Mouse (Mus musculus): ENCODE results near the gene Camk2b.
A peak's percentile ranks its signal among the peaks of the same experiment; 100 is the strongest.

Gene Camk2b

DNA sequence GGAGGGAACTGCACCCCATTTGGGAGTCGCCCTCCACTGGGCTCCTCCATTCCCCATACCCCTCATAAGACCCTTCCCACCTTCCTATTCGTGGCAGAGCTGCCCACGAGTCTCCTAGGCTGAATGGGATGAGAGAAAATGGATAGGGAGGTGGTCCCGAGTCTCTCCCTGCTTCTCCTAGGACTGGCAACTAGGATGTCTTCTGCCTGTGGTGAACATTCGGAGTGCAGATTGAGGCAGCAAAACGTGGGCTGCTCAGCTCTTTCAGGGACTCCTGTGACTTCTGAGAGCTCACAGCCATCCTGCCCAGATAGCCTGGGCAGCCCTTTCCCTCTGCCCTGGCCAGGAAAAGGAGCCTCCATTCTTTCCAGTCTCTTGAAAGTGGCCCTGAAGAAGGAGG lies at the start of gene Camk2b:
Gene Camk2b (minus strand): TSS at position 187 of the 400 bp plus-strand sequence.
- DNase-seq (ENCODE audit: low read depth, low spot score), result no peak

DNA sequence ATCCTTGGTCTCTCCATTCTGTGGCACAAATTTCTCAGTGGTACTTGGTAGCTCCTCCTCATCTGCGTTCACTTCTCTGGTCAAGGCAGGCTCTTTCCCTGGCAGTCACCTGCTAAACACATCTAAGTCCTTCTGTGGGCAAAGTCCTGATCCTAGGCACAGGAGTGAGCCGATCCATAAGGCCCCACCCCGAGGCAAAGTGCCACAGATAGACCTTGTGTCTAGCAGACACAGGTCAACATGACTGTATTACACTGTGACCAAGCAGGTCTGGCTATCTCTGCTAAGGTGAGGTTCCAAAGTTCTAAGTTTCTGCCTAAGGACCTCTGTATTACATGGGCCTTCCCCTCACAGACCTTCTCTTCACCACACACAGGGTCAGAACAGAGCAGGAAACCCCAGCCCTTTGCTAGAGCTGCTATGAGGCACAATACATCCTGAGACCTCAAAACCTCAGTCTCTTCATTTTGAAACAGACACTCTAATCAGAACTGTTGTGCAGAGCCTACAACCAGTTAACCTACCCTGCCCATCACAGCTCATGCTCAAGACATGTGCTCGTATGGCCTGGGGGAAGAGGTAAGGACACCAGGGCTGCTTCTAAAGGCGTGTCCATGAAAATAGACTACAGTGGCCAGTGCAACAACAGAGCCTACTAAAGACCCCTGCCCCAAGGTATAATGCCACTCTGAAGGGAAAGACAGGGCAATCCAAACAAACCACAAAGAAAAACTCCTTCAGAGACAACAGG lies 45.7 kb upstream of the Camk2b start:
- no peak for DNase-seq (ENCODE audit: low read depth, low spot score)

DNA sequence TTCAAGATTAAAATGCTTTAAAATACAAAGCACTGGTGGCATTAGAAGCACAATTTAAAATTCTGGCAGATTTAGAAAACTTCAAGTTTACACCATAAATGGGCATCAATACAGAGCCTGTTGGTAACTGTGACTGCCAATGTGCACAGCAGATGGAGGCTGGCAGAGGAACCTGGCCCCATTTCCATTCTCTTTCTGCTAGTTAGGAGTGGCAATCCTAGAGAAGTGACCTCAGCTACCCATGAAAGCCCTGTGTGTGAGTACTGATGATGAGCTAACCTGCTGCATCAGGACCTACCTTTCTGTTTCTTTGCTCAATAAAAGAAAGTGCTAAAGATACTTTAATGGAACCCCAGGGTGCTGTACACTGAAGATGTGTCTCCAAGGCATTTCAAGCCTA lies 43.8 kb upstream of the Camk2b start:
- no peak for DNase-seq (ENCODE audit: low read depth, low spot score)

DNA sequence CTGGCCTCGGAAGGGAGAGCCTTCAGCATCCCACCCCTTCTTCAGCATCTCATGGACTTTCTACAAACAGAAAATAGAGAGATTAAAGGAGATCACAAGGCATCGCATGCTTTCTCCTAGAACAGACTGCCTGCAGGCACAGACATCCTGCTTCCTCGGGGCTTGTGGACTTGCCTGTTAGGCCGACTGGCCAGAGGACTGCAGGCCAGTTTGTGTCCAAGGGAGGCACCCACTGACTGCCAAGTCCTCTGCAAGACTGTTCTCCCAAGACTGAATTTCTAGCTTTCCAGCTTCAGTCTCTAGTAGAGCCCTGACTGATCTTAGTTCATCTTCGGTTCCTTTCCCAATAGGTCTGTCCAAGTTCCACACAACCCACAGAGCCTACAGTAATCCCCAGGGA lies 42.1 kb upstream of the Camk2b start:
- DNase-seq (ENCODE audit: low read depth, low spot score), result no peak

DNA sequence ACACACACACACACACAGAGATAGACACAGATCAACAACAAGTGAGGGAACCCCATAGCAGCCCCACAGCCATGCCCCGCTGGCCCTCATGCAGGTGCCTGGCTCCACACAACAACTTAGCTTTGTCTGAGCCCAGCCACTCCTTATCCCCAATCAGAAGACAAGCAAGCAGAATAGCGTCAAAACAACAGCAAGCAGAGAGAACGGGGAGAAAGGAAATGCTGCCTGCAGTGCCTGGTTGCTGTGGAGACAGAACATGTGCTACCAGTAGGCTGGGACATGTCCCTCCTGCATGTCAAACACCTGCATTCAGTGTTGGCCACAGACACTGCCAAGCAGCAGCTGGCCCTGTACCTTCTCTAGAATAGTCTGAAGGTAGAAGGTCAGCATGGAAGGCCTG lies 41.6 kb upstream of the Camk2b start:
- DNase-seq (ENCODE audit: low read depth, low spot score), result no peak

DNA sequence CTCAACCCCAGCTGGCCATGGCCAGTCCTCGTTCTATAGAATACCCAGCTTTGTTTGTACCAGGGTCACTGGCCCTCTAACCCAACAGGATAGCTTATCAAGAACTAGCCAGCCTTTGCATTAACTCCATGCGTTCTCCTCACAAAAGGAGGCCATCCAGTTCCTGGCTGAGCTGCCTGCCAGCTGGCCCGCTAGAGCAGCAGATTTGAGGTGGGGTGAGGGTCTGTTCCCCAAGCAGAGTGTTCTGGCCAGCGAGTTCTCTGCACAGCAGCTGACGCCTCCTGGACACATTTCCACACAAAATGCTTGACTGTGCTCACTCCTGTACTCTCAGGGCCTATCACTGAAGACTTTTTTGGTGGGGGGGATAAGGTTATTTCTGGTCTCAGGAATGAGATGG lies 38.6 kb upstream of the Camk2b start:
- no peak for DNase-seq (ENCODE audit: low read depth, low spot score)

DNA sequence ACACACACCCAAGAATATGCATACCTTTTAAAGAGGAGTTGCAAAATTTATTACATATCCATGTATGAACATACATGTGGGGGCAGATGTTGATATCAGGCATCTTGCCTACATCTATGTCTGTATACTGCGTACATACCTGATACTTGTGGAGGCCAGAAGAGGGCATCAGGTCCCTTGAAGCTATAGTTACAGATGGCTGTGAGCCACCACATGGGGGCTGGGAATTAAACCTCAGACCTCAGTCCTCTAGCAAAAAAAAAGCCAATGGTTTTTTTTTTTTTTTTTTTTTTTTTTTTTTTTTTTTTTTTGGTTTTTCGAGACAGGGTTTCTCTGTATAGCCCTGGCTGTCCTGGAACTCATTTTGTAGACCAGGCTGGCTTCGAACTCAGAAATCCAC lies 30.5 kb upstream of the Camk2b start:
- peak; percentile 9 for DNase-seq (ENCODE audit: low read depth, low spot score)

DNA sequence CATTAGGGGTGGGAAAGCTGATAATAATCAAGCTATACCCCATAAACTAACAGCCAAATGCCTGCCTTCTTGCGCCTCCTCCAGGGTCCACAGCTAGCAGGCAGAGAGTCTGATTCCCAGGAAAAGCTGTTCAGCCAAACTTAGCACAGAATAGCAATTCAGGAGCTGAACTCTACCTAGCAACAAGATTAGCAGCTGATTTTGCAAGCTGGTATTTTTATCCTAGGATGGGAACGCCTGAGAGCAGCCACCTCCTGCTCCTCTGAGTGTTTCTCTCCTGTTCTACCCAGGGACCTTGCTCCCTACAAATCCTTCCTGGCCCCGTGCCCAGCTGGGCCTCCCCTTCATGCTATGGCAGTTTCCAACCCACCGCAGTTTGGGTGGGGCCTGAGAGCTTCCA lies 20.8 kb upstream of the Camk2b start:
- no peak for DNase-seq (ENCODE audit: low read depth, low spot score)

DNA sequence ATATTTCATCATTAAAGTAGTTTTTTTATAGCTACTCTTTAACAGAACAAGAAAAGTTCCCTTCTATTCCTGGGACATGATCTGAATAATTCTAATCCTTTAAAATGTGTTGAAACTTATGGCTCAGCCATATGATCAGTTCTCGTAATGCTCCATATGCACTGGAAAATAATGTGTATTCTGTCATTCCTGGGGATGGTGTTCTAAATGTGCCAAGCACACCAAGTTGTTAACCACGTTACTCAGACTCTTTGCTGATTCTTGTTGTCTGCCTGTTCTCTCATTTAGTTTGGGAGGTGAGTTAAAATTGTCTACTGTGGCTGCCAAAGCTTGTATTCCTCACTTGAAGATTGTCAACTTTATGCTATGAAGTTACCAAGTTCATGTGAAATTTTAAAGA lies 12.6 kb upstream of the Camk2b start:
- no peak for DNase-seq (ENCODE audit: low read depth, low spot score)

DNA sequence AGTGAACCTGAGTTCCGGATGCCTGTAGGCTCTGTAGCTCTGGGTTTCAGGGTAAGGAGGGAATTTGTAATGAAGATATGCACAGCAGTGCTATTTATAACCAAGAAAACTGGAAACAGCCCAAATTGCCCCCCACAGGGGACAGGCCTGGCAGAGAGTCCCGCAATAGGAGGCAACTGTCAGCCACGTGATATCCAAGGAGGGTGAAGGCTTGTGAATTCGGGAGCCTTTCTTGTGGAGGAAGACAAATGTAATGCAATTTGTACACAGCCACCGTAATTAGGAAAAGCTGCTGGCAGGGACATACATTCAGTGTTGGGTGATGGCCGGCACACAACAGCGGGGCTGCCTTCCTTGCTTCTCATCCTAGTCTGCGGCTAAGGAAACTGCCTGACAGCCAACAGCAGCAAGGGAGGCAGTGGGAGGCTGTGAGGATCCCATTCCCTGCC lies 9.5 kb upstream of the Camk2b start:
- DNase-seq (ENCODE audit: low read depth, low spot score), result no peak

DNA sequence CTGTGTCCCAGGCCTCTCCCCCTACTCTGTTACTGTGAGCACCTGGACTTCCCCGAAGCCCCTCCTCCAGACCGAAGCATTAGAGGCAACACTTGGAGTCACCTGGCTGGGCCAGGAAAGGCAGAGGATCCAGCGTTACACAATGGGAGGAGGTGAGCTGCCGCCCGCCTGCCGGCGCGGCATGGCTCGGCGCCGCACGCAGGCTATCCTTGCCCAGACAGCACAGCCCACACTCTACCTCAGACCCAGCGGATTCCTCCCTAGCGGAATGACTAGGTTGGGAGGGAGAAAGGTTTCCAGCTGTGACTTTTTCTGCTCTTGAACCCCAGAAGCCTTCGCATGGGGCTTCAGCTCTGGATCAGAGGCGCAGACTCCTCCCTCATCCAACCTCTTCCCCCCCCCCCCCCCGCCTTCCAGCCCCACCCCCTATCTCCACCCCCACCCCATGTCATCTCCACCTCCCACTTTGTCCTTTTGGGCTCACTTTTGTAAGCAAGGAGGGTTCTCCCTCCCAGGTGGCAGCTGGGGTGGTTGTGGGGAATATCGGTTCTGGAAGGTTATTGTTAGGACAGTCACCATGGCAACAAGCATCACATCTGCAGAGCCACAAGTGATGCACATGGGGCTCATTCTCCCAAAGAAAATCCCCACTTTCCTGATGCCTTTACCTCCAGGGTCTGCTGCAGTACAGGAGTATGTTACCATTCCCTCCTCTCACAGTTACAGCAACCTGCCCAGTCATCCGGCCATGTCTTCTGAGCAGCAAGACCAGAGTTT lies 2.2 kb upstream of the Camk2b start:
- no peak for DNase-seq (ENCODE audit: low read depth, low spot score)

DNA sequence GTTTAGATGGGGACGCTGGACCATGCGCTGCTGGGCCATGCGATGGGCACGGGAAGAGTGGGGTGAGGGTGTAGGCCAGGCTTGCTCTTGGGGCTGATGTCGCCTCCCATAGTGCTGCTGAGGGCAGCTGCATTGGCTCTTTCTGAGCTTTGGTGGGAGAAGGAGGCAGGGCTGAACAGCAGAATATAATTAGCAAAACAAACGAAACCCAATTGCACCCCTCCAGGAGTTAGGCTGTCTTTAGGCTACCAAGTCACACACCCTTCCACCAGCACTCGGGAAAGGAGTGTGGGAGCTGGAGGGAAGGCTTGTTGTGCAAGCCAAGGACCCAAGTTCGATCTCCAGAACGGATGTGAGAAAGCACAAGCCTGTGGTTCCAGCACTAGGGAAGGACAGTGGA lies 998 bp upstream of the Camk2b start:
- no peak for DNase-seq (ENCODE audit: low read depth, low spot score)

DNA sequence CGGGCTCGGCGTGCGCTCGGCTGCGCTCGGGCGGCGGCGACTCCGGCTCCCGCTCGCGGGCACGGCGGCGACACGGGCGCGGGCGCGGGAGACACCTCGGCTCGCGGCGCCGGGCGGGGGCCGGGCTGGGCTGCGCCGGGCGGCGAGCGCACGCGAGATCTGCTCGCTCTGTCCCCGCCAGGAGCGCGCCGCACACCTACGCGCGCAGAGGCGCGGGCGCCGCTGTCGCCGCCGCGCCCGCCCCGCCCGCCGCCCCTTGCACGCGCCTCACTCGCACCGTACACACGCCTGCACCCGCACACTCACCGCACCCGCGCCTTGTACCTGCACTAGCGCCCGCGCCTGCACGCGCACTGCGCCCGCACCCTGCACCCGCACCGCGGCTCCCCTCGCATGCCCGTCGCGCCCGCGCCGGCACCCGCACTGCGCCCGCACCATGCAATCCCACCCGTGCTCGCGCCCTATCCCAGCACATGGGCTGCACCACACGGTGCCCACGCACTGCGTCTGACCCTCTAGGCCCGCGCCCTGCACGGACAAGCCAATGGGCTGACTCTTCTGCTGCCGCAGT lies 526 bp downstream of the Camk2b start:
- no peak for DNase-seq (ENCODE audit: low read depth, low spot score)

DNA sequence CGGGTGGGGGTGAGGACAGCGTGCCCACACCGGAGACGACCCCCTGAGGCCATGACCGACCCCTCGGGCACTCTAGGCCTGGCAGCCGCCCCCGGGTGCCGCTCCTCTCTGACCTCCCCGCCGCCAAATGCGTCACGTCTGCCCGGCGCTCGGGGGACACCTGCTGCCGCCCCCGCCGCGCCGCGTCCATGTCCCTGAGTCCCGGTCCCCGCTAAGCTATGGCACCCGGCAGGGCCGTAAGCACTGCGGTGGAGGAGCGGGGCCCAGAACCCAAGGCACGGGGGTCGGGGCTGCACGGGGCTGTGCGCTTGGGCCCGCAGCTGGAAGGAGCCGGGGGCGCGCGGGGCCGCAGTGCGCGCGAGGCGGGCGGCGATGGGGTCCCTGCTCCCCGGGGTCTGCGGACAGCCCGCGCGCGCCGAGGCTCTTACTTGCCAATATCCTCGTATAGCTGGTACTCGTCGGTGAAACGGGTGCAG lies 1.1 kb downstream of the Camk2b start:
- no peak for DNase-seq (ENCODE audit: low read depth, low spot score)

DNA sequence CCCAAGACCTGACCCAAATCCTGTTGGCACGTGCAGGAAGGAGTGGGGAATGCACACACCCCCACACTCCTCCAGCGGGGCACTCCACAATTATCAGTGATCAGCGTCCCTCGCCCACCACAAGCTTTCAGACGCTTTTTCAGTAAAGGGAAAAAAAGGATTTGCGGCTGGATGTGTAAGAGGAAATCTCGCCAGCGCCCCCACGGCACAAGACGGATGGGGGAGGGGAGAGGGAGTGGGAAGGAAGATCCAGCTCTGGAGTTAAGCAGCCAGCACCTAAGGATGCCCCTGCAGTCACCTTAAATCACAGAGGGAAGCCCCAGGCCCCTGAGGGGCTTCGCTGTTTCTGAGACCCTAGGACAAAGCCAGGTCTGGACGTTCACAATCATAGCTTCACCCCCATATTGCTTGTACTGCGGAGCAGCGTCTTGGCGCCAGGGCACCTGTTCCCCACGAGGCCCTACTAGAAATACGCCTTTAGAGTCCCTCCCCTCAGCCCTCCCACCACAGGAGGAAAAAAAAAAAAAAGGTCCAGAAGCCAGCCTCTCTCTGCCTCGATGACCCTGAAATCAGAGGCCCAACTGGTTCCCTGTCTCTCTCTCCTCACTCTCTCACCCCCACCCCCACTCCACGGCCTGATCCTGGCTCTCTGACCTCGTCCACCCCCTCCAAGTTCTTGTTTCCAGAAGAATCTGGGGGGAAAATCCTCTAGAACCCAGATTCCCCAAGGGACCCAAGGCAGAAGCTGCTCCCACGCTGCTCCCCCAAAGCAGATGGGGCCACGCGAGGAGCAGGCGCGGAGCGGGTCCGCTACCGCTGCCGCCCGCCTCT lies 1.7 kb downstream of the Camk2b start:
- DNase-seq (ENCODE audit: low read depth, low spot score), result no peak

DNA sequence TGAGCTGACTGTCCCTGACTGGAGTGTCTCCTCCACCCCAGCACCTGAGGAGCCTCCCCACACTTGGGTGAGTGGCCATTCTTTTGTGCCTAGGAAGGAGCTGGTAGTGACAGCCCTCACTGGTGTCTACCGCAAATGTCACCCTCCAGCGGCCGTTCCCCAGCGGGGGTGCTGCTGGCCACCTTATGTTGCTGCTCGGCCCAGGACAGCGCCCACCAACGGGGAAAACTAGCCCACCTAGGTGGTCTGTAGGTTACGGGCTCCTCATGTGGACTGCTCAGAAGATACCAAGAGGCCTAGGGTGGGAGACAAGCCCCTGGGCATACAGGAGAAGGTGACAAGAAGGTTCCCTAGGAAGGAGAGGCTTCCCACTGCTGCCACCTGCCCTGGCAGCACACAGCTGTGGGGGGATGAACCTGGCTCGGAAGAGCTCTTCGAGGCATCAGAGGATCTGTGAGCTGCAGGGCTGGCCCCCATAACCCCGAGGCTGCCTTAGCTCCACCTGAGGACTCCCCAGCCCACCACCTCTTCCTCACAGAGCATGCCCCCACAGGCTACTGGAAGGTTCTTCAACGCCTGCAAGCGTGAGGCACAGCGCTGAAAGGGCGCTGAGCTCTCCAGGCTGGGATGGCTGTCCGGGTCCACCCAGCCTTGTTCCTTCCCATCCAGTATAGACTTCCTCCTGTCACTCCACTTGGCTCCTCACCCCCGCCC lies 2.5 kb downstream of the Camk2b start:
- DNase-seq (ENCODE audit: low read depth, low spot score), result no peak

DNA sequence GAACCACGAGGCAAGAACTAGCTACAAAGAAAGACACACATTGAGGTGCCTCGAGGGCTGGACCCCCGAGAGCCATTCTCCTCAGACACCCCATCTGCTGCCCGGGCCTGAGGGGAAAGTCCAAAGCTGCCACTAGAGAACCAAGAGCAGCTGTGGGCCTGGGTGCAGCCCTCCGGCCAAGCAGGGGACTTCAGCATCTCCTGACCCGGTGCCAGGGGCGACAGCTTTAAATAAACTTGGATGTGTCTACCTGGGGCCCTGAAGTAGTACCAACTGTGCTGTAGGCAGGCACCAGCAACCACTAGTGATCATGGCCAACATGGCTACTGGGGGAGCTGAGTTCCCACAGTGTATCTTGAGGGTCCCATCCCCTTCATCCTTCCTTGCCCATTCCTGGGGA lies 3.1 kb downstream of the Camk2b start:
- DNase-seq (ENCODE audit: low read depth, low spot score), result no peak

DNA sequence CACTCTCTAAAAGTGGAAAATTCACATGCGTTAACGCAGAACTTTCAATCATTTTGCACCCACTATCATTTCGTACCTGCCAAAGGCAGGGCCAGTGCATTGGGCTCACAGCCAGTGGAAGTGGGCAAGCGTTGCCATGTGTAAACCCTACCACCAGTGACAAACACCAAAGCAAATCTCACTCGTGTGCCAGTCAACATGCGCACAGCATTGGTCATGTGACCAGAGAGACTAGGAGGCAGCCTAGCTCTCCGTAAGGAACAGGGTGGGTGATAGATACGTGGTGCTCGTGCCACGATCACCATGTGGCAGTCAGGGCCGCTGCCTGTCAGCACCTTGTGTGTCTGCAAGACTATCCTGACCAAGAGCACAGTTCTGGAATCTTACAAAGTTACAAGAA lies 3.8 kb downstream of the Camk2b start:
- no peak for DNase-seq (ENCODE audit: low read depth, low spot score)

DNA sequence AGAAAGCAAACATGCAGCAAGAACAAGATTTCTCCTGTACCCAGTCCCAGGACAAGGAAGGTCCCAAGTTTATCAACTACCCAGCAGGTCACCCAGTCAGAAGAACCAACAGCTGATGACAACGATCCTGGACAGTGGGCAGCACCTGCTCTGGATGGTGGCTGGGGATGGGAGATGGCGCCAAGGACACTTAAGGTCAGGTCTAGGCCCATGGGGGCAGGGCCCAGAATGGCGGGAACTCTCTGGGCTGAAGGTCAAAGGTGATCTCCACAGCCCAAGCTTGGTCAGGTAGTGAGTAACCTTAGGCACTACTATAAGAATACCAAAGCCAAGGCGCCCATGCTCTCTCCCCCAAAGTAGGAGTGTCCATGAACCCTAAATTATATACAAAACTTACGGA lies 4.3 kb downstream of the Camk2b start:
- no peak for DNase-seq (ENCODE audit: low read depth, low spot score)

DNA sequence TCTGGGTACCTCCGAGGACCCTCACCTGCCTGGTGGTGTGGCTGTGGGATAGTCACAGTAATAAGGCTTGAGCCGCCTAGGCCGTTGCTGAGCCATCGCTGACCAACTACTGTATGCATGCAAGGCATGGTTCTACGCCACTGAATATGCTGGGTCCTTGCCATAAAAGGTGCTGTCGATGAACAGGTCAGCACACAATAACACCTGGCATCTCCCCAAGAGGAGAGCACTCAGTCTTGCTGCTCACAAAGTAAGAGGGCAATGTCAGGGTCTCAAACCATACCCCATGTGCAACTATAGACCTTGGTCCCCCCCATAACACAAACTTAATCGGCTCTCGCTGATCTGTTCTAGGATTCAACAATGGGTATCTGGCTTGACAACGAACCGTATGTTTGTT lies 7.0 kb downstream of the Camk2b start:
- DNase-seq (ENCODE audit: low read depth, low spot score), result no peak

DNA sequence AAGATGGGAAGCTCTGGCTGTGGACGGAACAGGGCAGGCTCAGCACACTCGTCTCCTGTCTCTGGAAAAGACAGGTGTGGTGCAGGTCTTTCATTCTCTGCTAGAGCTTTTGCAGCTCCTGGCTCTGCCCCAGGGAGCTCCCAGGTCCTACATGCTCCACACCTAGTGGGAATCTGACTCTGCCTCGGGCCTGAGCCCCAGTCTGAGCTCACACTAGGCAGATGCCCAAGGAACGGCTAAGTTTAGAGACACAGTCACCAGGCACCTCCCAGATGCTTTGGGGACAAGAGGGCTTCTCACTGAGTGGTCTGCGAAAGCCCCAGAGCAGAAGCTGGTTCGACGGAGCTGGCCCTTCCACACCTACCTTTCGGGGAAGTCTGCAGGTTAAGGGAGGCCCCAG lies 12.8 kb downstream of the Camk2b start:
- DNase-seq (ENCODE audit: low read depth, low spot score), result no peak
